Mouse (Mus musculus) MEL (cell line): ENCODE data around the gene Cux1. TPM values are rescaled to one million over a fixed set of nuclear protein-coding genes. Genes with fewer than 3 reads are reported as not detected.

Experiments used
- DNase-seq: peaks from one replicate; pipeline ENCODE4 v3.0.0; 2011; ENCODE audit warnings: low read depth, low spot score
- H3K27ac ChIP-seq: 2 replicates; pipeline ENCODE4 v1.5.1; 2012; ENCODE audit warnings: low read depth, mild to moderate bottlenecking, control low read depth, low read length, moderate library complexity; ENCODE audit not compliant: control insufficient read depth
- H3K27me3 ChIP-seq, 2 experiments: fragments of 150-350 bp in 1 of 2; sonication (generic) in 1 of 2; 2 replicates each; pipeline ENCODE4 v1.6.1; 2012; ENCODE audit warnings: low read length in 2 of 2, mild to moderate bottlenecking in 2 of 2, improper control_type of control experiment in 1 of 2, moderate library complexity in 1 of 2; ENCODE audit not compliant: insufficient read depth in 2 of 2, control insufficient read depth in 1 of 2
- H3K36me3 ChIP-seq, 2 experiments: 2 replicates each; pipeline ENCODE4 v1.6.1; 2012 to 2014; ENCODE audit warnings: low read length in 2 of 2, improper control_type of control experiment in 1 of 2, inconsistent platforms in 1 of 2, mild to moderate bottlenecking in 1 of 2; ENCODE audit not compliant: insufficient read depth in 2 of 2, control insufficient read depth in 1 of 2
- H3K4me1 ChIP-seq, 2 experiments: fragments of 150-350 bp in 1 of 2; sonication (generic) in 1 of 2; 2 replicates each; pipeline ENCODE4 v1.6.1; 2012; ENCODE audit warnings: low read length in 2 of 2, improper control_type of control experiment in 1 of 2, mild to moderate bottlenecking in 1 of 2; ENCODE audit not compliant: insufficient read depth in 2 of 2, control insufficient read depth in 1 of 2
- H3K4me3 ChIP-seq, 2 experiments: fragments of 150-350 bp in 1 of 2; sonication (generic) in 1 of 2; 2 replicates each; pipeline ENCODE4 v1.5.1; 2012; ENCODE audit warnings: low read depth in 2 of 2, low read length in 2 of 2, mild to moderate bottlenecking in 2 of 2, moderate library complexity in 2 of 2, control low read depth in 1 of 2, improper control_type of control experiment in 1 of 2; ENCODE audit not compliant: control insufficient read depth in 1 of 2, insufficient read depth in 1 of 2
- H3K79me2 ChIP-seq: 2 replicates; pipeline ENCODE4 v1.6.1; 2012; ENCODE audit warnings: mild to moderate bottlenecking, low read length, moderate library complexity; ENCODE audit not compliant: control insufficient read depth, poor library complexity, insufficient read depth
- H3K9ac ChIP-seq: 2 replicates; pipeline ENCODE4 v1.6.1; 2012; ENCODE audit warnings: low read depth, mild to moderate bottlenecking, control low read depth, low read length, moderate library complexity; ENCODE audit not compliant: control insufficient read depth, poor library complexity, severe bottlenecking
- H3K9me3 ChIP-seq: fragments of 150-350 bp; sonication (generic); replicated peaks from 2 replicates; pipeline ENCODE4 v1.6.1; 2012; ENCODE audit warnings: mild to moderate bottlenecking, low read length, improper control_type of control experiment, moderate library complexity; ENCODE audit not compliant: insufficient read depth
- BHLHE40 ChIP-seq: IDR thresholded peaks from 2 replicates; pipeline ENCODE4 v1.6.1; 2012; ENCODE audit warnings: low read depth, mild to moderate bottlenecking, inconsistent platforms, low read length, improper control_type of control experiment, borderline replicate concordance
- CHD1 ChIP-seq: IDR thresholded peaks from 2 replicates; pipeline ENCODE4 v1.6.1; 2012; ENCODE audit warnings: low read depth, mild to moderate bottlenecking, inconsistent platforms, low read length, improper control_type of control experiment
- E2F4 ChIP-seq: IDR thresholded peaks from 2 replicates; pipeline ENCODE4 v1.6.1; 2011; ENCODE audit warnings: low read depth, low read length, improper control_type of control experiment, borderline replicate concordance
- ELF1 ChIP-seq: IDR thresholded peaks from 2 replicates; pipeline ENCODE4 v1.6.1; 2014; ENCODE audit warnings: low read depth, mild to moderate bottlenecking, inconsistent platforms, low read length, improper control_type of control experiment, moderate library complexity
- EP300 ChIP-seq, 2 experiments: IDR thresholded peaks; 2 replicates each; pipeline ENCODE4 v1.6.1; 2011; ENCODE audit warnings: improper control_type of control experiment in 2 of 2, low read length in 2 of 2, low read depth in 1 of 2, mild to moderate bottlenecking in 1 of 2
- ETS1 ChIP-seq: IDR thresholded peaks from 2 replicates; pipeline ENCODE4 v1.6.1; 2012; ENCODE audit warnings: low read depth, mild to moderate bottlenecking, inconsistent platforms, low read length, improper control_type of control experiment, moderate library complexity
- GABPA ChIP-seq: IDR thresholded peaks from 2 replicates; pipeline ENCODE4 v1.6.1; 2012; ENCODE audit warnings: low read depth, mild to moderate bottlenecking, inconsistent platforms, low read length, improper control_type of control experiment, moderate library complexity
- GATA1 ChIP-seq: IDR thresholded peaks from 2 replicates; pipeline ENCODE4 v1.6.1; 2011; ENCODE audit warnings: low read depth, low read length, improper control_type of control experiment
- HCFC1 ChIP-seq: IDR thresholded peaks from 2 replicates; pipeline ENCODE4 v1.6.1; 2012; ENCODE audit warnings: low read depth, mild to moderate bottlenecking, inconsistent platforms, low read length, improper control_type of control experiment, moderate library complexity
- JUND ChIP-seq: IDR thresholded peaks from 2 replicates; pipeline ENCODE4 v1.6.1; 2011; ENCODE audit warnings: low read depth, mild to moderate bottlenecking, improper control_type of control experiment, low read length
- MAFK ChIP-seq: IDR thresholded peaks from 2 replicates; pipeline ENCODE4 v1.6.1; 2011; ENCODE audit warnings: low read depth, mild to moderate bottlenecking, low read length, improper control_type of control experiment, borderline replicate concordance
- MAX ChIP-seq: IDR thresholded peaks from 2 replicates; pipeline ENCODE4 v1.6.1; 2011; ENCODE audit warnings: low read length, improper control_type of control experiment
- MAZ ChIP-seq: IDR thresholded peaks from 2 replicates; pipeline ENCODE4 v1.6.1; 2012; ENCODE audit warnings: low read depth, mild to moderate bottlenecking, inconsistent platforms, low read length, improper control_type of control experiment
- MEF2A ChIP-seq: IDR thresholded peaks from 2 replicates; pipeline ENCODE4 v1.6.1; 2014; ENCODE audit warnings: low read depth, mild to moderate bottlenecking, inconsistent platforms, low read length, improper control_type of control experiment; ENCODE audit not compliant: poor library complexity, insufficient replicate concordance, severe bottlenecking; ENCODE audit errors: extremely low read depth
- MXI1 ChIP-seq: IDR thresholded peaks from 2 replicates; pipeline ENCODE4 v1.6.1; 2011; ENCODE audit warnings: mild to moderate bottlenecking, low read depth, low read length, improper control_type of control experiment
- MYB ChIP-seq: IDR thresholded peaks from 2 replicates; pipeline ENCODE4 v1.6.1; 2011; ENCODE audit warnings: mild to moderate bottlenecking, low read depth, low read length, improper control_type of control experiment
- POLR2AphosphoS2 ChIP-seq: IDR thresholded peaks from 2 replicates; pipeline ENCODE4 v1.6.1; 2011; ENCODE audit warnings: low read length, improper control_type of control experiment
- RCOR1 ChIP-seq: IDR thresholded peaks from 2 replicates; pipeline ENCODE4 v1.6.1; 2012; ENCODE audit warnings: low read depth, mild to moderate bottlenecking, inconsistent platforms, low read length, improper control_type of control experiment
- SIN3A ChIP-seq: IDR thresholded peaks from 2 replicates; pipeline ENCODE4 v1.6.1; 2012; ENCODE audit warnings: low read length, improper control_type of control experiment, inconsistent platforms
- SMC3 ChIP-seq: IDR thresholded peaks from 2 replicates; pipeline ENCODE4 v1.6.1; 2011; ENCODE audit warnings: low read depth, low read length, improper control_type of control experiment
- TAL1 ChIP-seq: IDR thresholded peaks from 2 replicates; pipeline ENCODE4 v1.6.1; 2012; ENCODE audit warnings: mild to moderate bottlenecking, inconsistent platforms, low read length, moderate library complexity, mixed read lengths
- TBP ChIP-seq: IDR thresholded peaks from 2 replicates; pipeline ENCODE4 v1.8.0; 2011; ENCODE audit warnings: low read depth, low read length, improper control_type of control experiment
- TCF12 ChIP-seq: IDR thresholded peaks from 2 replicates; pipeline ENCODE4 v1.6.1; 2014; ENCODE audit warnings: low read depth, mild to moderate bottlenecking, inconsistent platforms, low read length, improper control_type of control experiment, moderate library complexity
- ZC3H11A ChIP-seq: IDR thresholded peaks from 2 replicates; pipeline ENCODE4 v1.6.1; 2012; ENCODE audit warnings: low read depth, mild to moderate bottlenecking, inconsistent platforms, low read length, improper control_type of control experiment
- ZMIZ1 ChIP-seq: IDR thresholded peaks from 2 replicates; pipeline ENCODE4 v1.6.1; 2012; ENCODE audit warnings: low read depth, mild to moderate bottlenecking, inconsistent platforms, low read length, improper control_type of control experiment, moderate library complexity
- polyA plus RNA-seq, 2 experiments: library from polyadenylated mRNA; stranded (reverse) in 1 of 2; unstranded in 1 of 2; fragments of >175 nt in 1 of 2; fragments of >200 nt in 1 of 2; gene quantifications; 2 replicates each; pipeline versions ENCODE4 v1.2.1 to v1.2.4; 2012; ENCODE audit warnings: low replicate concordance in 2 of 2, low read depth in 1 of 2; ENCODE audit not compliant: insufficient read length in 2 of 2, insufficient read depth in 1 of 2, missing spikeins in 1 of 2
- total RNA-seq: library from RNA; depleted of rRNA; stranded (reverse); fragments of 300-350 nt; gene quantifications from 2 replicates; pipeline ENCODE4 v1.2.3, GENCODE M21; 2012

Gene Cux1
- total and polyA plus RNA-seq, 3 experiments = 71.1 to 104 TPM; not detected in 1

- Histone ChIP-seq H3K79me2 (peaks cover 72% of the 10 kb centered on the region), H3K9me3 (no peaks in the 10 kb centered on the region), H3K27me3 (no peaks in the 10 kb centered on the region), H3K36me3 (peaks cover 3 to 24% of the 10 kb centered on the region in 2 experiments; a peak in 3 of 4 replicates), H3K4me3 (no peak overlapping the region), H3K4me1 (peaks cover 28 to 36% of the 10 kb centered on the region in 2 experiments), H3K27ac (peak overlapping the region; percentile 56; the same call in 1 of the 2 replicates), H3K9ac (no peak overlapping the region)
- TF ChIP-seq MAZ (no peak), POLR2AphosphoS2 (no peak), EP300 (IDR thresholded peaks at IDR 0.05; ENCODE audit: low read depth in 1 of 2, low read length in 2 of 2) (no peak), ELF1 (no peak), E2F4 (no peak), RCOR1 (no peak), HCFC1 (no peak), JUND (no peak), MXI1 (no peak; the same call in 1 of the 2 replicates), CHD1 (no peak), SIN3A (no peak), MAFK (no peak), ZMIZ1 (no peak), TBP (no peak), GABPA (no peak)
- DNase-seq = no peak
These were observed 72.4 kb downstream of the Cux1 start for GRCm38 (mm10) chr5:136494927-136495326.

- TF ChIP-seq GATA1 (peak; percentile 68), TCF12 (peak; percentile 87), EP300 (IDR thresholded peaks at IDR 0.05; ENCODE audit: low read depth in 1 of 2, low read length in 2 of 2) (peak; percentile 57 to 84), MXI1 (no peak; the same call in 1 of the 2 replicates), TAL1 (peak; percentile 79), BHLHE40 (no peak), MAX (no peak), HCFC1 (no peak), MYB (0 out of 2 replicates have a peak, but pooled peaks have one; percentile 28), ZC3H11A (no peak), RCOR1 (peak; percentile 33; the same call in 1 of the 2 replicates), MEF2A (0 out of 2 replicates have a peak, but pooled peaks have one; percentile 27), SMC3 (0 out of 2 replicates have a peak, but pooled peaks have one; percentile 9), ZMIZ1 (no peak), ETS1 (peak; percentile 62)
- Histone ChIP-seq H3K27ac (peak overlapping the region; percentile 56), H3K27me3 (no peaks in the 10 kb centered on the region), H3K4me1 (peaks cover 26 to 32% of the 10 kb centered on the region in 2 experiments), H3K79me2 (peaks cover 71% of the 10 kb centered on the region), H3K36me3 (peaks cover 3 to 22% of the 10 kb centered on the region in 2 experiments; a peak in 3 of 4 replicates), H3K9me3 (no peaks in the 10 kb centered on the region), H3K4me3 (no peak overlapping the region), H3K9ac (no peak overlapping the region)
- DNase-seq = peak; percentile 53
These were observed 73.0 kb downstream of the Cux1 start for GRCm38 (mm10) chr5:136494288-136494687.
